Mouse (Mus musculus): ENCODE results near the gene Dst. TPM values are rescaled to one million over a fixed set of nuclear protein-coding genes. Genes with fewer than 3 reads are reported as not detected.

Dst gene
- polyA plus RNA-seq, 1 experiment from 2014 or later = 24.4 TPM

DNA sequence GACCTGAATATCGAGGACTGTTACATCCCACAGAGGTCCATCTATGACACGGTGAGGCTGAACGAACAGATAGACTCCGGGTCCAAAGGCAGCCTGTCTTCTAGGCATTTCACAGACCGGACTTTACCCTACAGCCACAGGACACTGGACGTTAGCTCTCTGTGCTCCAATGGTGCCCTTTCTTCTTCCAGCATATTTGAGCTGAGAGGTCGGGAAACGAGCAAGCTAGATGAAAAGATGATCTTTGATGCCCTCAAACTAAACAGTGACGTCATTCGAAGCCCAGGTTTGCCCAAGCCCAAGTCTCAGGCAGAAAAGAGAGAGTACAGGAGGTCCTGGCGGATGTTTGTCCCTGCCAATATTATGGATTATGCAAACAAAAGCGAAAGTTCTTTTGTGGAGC, 329.7 kb downstream of the Dst start:
- Histone ChIP-seq H3K4me2 (0 out of 2 replicates have a peak overlapping the region, but pooled peaks have one; percentile 89), H3K4me1 (peaks cover 19% of the 10 kb centered on the region), H3K36me3 (no peaks in the 10 kb centered on the region), H3K9me3 (no peaks in the 10 kb centered on the region), H3K27me3 (no peaks in the 10 kb centered on the region), H3K4me3 (0 out of 2 replicates have a peak overlapping the region, but pooled peaks have one; percentile 51), H3K9ac (no peak overlapping the region), H3K27ac (no peak overlapping the region)
- 83% methylated on average over 12 of the region's 12 CpGs for WGBS
- no peak for ATAC-seq (ENCODE audit: insufficient number of reproducible peaks, low FRiP score, low TSS enrichment, low read depth)

DNA sequence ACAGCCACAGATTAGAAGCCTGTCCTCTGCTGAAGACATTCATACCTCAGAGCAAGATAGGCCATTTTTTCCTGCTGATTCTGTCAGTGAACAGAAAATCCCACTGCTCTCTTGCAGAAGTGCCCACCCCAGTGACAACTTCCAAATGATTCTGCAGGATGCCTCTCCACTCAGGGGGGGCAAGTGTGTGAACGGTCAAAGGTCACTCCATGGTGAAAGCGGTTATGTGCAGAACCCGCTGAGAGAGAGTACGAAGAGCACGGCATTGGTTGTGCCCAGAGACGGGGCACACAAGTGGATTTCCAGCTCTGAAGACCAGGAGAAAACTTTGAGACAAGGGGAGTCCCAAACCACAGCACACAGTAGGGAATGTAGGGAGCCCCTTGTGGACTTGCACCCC, 330.2 kb downstream of the Dst start:
- Histone ChIP-seq H3K9ac (no peak overlapping the region), H3K4me3 (no peak overlapping the region), H3K36me3 (peaks cover 5% of the 10 kb centered on the region), H3K9me3 (no peaks in the 10 kb centered on the region), H3K27me3 (no peaks in the 10 kb centered on the region), H3K4me1 (peaks cover 19% of the 10 kb centered on the region), H3K4me2 (no peak overlapping the region), H3K27ac (no peak overlapping the region)
- WGBS = 90% methylated on average over 6 of the region's 6 CpGs
- no peak for ATAC-seq (ENCODE audit: insufficient number of reproducible peaks, low FRiP score, low TSS enrichment, low read depth)

DNA sequence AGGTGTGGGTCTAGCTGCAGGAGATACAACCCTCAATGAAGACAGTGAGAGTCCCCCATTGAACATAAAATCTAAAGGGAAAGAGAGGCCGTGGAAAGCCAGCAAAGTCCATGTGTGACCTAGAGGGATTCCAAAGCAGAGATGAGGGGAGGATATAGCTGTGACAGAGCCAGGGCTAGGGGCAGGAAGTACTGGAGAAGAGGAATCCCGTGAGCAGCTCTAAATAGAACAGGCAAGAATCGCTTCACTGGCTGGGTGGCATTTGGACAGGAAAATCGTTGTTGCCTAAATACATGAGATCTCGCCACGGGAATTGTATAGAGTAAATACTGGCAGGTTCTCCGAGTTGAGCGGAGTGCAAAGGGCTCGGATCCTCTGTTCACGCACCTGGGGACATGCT, 336.7 kb downstream of the Dst start:
- H3K36me3 ChIP-seq = peaks cover 45% of the 10 kb centered on the region

DNA sequence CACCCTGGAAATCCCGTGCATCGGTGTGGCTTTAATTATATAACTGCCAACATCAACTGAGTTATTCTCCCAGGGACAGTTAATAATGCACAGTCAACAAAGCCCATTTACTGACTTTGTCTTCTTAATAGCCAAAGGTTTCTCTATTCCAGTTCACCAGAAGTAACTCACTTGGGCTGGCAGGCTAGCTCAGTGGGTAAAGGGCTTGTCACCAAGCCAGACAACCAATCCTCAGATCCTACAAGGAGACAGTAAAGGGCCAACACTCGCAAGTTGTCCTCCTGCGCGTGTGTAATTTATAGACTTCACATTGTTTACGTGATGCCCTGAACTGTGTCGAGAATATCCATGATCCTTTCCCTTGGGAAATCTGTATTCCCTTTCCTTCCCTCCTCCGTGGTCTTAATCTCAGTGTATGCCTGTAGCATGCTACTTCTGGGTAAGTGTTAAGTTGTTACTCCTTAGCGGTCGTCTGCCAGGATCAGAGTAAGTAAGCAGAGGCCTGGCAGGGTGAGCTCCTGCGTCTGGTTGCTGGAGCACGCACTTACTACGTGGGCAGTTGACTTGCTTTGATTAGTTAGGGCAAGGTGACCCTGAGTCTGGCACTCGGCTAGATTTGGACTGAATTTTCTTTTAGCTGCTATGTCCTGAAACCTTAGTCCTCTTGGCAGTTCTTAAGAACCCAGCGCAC, 338.1 kb downstream of the Dst start:
- Histone ChIP-seq H3K27ac (no peak overlapping the region), H3K27me3 (no peaks in the 10 kb centered on the region), H3K9ac (no peak overlapping the region), H3K36me3 (peaks cover 48% of the 10 kb centered on the region), H3K4me1 (no peaks in the 10 kb centered on the region), H3K4me3 (no peak overlapping the region), H3K9me3 (no peaks in the 10 kb centered on the region), H3K4me2 (no peak overlapping the region)
- 84% methylated on average over 15 of the region's 15 CpGs for WGBS
- no peak for ATAC-seq (ENCODE audit: insufficient number of reproducible peaks, low FRiP score, low TSS enrichment, low read depth)

More for the DNA sequence above, 336.7 kb downstream of the Dst start:
- Histone ChIP-seq H3K27ac (no peak overlapping the region), H3K27me3 (no peaks in the 10 kb centered on the region), H3K4me2 (no peak overlapping the region), H3K4me1 (no peaks in the 10 kb centered on the region), H3K9ac (no peak overlapping the region), H3K4me3 (no peak overlapping the region), H3K9me3 (no peaks in the 10 kb centered on the region)
- WGBS = 84% methylated on average over 10 of the region's 10 CpGs
- no peak for ATAC-seq (ENCODE audit: insufficient number of reproducible peaks, low FRiP score, low TSS enrichment, low read depth)

DNA sequence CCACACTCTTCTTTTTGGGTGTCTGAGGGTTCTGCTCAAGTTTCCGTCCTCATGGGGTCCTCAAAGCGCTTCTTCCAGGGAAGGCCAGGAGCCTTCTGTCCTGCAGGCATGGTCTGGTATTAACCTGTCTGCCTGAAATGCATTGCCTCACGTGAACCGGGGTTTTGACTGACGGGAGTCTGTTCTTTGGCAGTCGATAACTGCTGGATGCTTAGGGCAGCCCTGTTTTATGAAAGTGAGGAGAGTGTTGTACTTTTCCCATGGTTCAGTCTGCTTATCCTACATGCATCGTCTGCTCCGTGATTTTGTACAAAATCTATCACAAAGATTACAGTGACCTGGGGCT, 338.6 kb downstream of the Dst start:
- no peak overlapping the region for H3K4me2 ChIP-seq
- 90% methylated on average over 8 of the region's 8 CpGs for WGBS
- H3K27ac ChIP-seq = no peak overlapping the region
- no peaks in the 10 kb centered on the region for H3K27me3 ChIP-seq
- no peaks in the 10 kb centered on the region for H3K4me1 ChIP-seq
- no peak overlapping the region for H3K4me3 ChIP-seq
- ATAC-seq (ENCODE audit: insufficient number of reproducible peaks, low FRiP score, low TSS enrichment, low read depth) = no peak
- H3K9ac ChIP-seq = no peak overlapping the region
- H3K36me3 ChIP-seq = peaks cover 51% of the 10 kb centered on the region
- H3K9me3 ChIP-seq = no peaks in the 10 kb centered on the region

DNA sequence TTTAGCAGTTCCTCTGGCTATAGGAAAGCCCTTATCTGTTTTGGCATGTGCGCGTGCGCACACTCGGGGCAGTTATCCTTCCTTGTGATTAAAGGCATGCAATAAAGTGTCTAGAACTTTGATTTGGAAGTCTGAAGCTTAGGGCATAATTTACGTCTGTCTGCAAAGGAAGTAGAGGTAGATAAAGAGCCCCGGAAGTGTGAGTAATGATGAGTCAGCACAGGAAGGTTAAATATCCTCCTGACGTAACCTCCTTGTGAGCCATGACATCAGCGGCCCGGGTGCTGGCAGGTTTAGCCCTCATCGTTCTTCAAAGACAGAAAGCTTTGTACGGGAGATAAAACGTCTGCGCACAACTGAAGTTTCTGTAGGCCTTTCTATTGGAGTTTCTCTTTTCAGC, 343.1 kb downstream of the Dst start:
- no peak overlapping the region for H3K4me2 ChIP-seq
- no peak overlapping the region for H3K9ac ChIP-seq
- 78% methylated on average over 13 of the region's 13 CpGs for WGBS
- no peaks in the 10 kb centered on the region for H3K4me1 ChIP-seq
- H3K27ac ChIP-seq = no peak overlapping the region
- H3K27me3 ChIP-seq = no peaks in the 10 kb centered on the region
- peaks cover 42% of the 10 kb centered on the region for H3K36me3 ChIP-seq
- no peak overlapping the region for H3K4me3 ChIP-seq
- ATAC-seq (ENCODE audit: insufficient number of reproducible peaks, low FRiP score, low TSS enrichment, low read depth) = no peak
- H3K9me3 ChIP-seq = no peaks in the 10 kb centered on the region

DNA sequence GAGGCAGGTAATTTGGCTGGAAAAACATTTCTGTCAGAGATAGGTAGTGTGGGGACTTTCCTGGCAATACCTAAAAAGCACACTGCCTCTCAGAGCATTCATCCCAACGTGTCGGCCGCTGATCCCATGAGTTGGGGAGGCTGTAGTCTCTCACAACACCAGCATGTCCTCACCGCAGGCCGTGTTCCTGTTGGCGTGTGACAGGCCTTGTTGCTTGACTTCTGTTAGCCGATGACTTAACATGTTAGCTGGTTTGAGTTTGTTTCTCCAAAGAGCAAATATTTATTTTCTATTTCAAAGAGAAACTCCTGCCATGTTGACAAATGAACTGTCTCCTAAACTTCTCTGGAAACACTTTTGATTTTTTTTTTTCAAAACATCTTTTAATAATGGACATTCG, 344.2 kb downstream of the Dst start:
- no peaks in the 10 kb centered on the region for H3K9me3 ChIP-seq
- H3K27ac ChIP-seq = no peak overlapping the region
- H3K4me2 ChIP-seq = no peak overlapping the region
- no peaks in the 10 kb centered on the region for H3K27me3 ChIP-seq
- H3K4me3 ChIP-seq = no peak overlapping the region
- no peaks in the 10 kb centered on the region for H3K4me1 ChIP-seq
- H3K9ac ChIP-seq = no peak overlapping the region
- 92% methylated on average over 8 of the region's 8 CpGs for WGBS
- H3K36me3 ChIP-seq = peaks cover 43% of the 10 kb centered on the region
- no peak for ATAC-seq (ENCODE audit: insufficient number of reproducible peaks, low FRiP score, low TSS enrichment, low read depth)

DNA sequence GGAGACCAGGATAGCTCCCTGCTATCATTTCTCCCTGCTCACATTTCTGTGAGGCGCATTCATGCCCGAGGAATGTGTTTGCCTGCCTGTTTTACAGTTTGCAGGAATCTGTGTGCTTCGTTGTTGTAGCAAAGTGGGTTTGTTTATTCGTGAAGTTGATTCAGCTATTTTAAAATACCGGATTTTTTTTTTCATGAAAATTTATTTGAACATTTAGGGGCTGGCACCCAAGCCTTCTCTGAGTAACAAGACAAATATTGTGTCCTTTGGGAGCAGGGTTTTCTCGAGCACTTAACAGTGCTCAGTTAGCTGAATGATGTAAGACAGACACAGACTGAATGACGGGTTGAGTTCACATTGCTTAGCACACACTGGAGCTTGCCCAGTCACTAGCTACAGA, 345.9 kb downstream of the Dst start:
- no peak overlapping the region for H3K4me2 ChIP-seq
- whole genome bisulfite sequencing = 73% methylated on average over 7 of the region's 7 CpGs
- H3K27ac ChIP-seq = no peak overlapping the region
- peaks cover 46% of the 10 kb centered on the region for H3K36me3 ChIP-seq
- no peak overlapping the region for H3K4me3 ChIP-seq
- H3K4me1 ChIP-seq = no peaks in the 10 kb centered on the region
- no peaks in the 10 kb centered on the region for H3K27me3 ChIP-seq
- no peak overlapping the region for H3K9ac ChIP-seq
- H3K9me3 ChIP-seq = no peaks in the 10 kb centered on the region
- ATAC-seq (ENCODE audit: insufficient number of reproducible peaks, low FRiP score, low TSS enrichment, low read depth) = no peak

DNA sequence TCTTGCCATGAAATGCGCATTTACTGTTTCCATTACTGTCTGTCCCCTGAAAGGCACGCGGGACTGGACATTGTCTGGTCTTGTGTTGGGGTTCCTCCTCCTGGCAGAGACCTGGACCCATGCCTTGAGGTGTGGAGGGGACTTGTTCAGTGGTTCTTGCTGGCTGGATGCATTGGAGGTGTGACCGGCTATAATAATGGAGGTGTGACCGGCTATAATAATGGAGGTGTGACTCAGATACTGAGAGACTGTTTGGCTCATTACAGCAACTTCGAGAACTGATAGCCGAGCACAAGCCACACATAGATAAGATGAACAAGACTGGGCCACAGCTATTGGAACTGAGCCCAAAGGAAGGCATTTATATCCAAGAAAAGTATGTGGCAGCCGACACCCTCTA, 351.9 kb downstream of the Dst start:
- Histone ChIP-seq H3K27ac (no peak overlapping the region), H3K4me3 (no peak overlapping the region), H3K4me1 (no peaks in the 10 kb centered on the region), H3K4me2 (no peak overlapping the region), H3K9ac (no peak overlapping the region), H3K9me3 (no peaks in the 10 kb centered on the region), H3K27me3 (no peaks in the 10 kb centered on the region), H3K36me3 (peaks cover 66% of the 10 kb centered on the region)
- ATAC-seq (ENCODE audit: insufficient number of reproducible peaks, low FRiP score, low TSS enrichment, low read depth) = no peak
- 88% methylated on average over 8 of the region's 8 CpGs for WGBS

DNA sequence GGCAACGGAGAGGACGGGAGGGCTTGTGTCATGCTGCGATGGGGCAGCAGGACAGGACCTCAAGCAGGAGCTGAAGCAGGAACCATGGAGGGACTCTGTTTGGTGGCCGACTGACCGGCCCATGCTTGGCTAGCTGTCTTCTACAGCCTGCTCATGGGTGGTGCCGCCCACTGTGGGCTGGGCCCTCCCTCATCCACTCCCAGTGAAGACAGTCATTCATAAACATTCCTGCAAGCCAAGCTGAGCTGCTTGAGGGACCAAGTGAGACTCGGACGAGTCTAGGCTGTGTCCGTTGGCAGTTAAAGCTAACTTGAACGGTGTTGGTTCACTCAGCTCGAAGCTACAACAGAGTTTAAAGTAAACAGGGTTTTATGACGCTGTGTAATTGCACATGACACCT, 353.0 kb downstream of the Dst start:
- H3K36me3 ChIP-seq = peaks cover 68% of the 10 kb centered on the region
- ATAC-seq (ENCODE audit: insufficient number of reproducible peaks, low FRiP score, low TSS enrichment, low read depth) = no peak
- H3K4me2 ChIP-seq = no peak overlapping the region
- WGBS = 74% methylated on average over 12 of the region's 12 CpGs
- no peaks in the 10 kb centered on the region for H3K4me1 ChIP-seq
- H3K4me3 ChIP-seq = no peak overlapping the region
- no peaks in the 10 kb centered on the region for H3K9me3 ChIP-seq
- no peaks in the 10 kb centered on the region for H3K27me3 ChIP-seq
- H3K27ac ChIP-seq = no peak overlapping the region
- H3K9ac ChIP-seq = no peak overlapping the region

DNA sequence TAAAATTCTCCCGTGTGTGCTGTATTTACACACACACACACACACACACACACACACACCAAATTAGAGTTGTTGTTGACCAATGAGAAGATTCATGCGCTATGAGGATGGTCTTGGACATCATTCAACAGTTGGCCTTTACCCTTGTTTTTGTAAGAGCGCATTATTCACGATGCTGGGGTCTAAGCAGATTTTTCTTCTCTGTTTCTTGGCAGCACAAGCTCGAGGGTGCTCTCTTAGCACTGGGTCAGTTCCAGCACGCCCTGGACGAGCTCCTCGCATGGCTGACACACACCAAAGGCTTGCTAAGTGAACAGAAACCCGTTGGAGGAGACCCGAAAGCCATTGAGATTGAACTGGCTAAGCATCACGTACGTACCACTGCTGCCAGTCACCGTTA, 360.5 kb downstream of the Dst start:
- no peaks in the 10 kb centered on the region for H3K9me3 ChIP-seq
- no peaks in the 10 kb centered on the region for H3K27me3 ChIP-seq
- peaks cover 64% of the 10 kb centered on the region for H3K36me3 ChIP-seq
- 79% methylated on average over 13 of the region's 13 CpGs for WGBS
- ATAC-seq (ENCODE audit: insufficient number of reproducible peaks, low FRiP score, low TSS enrichment, low read depth) = no peak
- H3K4me3 ChIP-seq = no peak overlapping the region
- no peak overlapping the region for H3K4me2 ChIP-seq
- no peak overlapping the region for H3K9ac ChIP-seq
- H3K4me1 ChIP-seq = no peaks in the 10 kb centered on the region
- H3K27ac ChIP-seq = no peak overlapping the region

DNA sequence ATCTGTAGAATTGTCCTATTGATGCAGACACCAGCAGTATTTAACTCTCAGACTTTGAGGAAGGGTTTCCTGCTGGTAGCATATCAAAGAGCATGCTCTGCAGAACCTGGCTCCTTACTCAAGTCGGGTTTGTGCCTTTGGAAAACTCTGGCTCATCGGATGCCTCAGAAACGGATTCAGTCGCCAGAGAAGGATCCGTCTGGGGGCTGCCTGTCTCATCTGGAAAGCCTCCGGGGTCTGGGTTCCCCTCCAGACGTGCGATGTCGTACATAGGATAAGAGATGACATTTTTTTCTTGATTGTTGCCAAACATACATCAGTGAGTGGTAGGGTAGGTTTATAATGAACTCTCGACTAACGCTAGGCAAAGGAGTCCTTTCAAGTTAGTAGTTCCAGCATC, 361.6 kb downstream of the Dst start:
- H3K27me3 ChIP-seq = no peaks in the 10 kb centered on the region
- no peaks in the 10 kb centered on the region for H3K4me1 ChIP-seq
- 84% methylated on average over 11 of the region's 11 CpGs for WGBS
- H3K27ac ChIP-seq = no peak overlapping the region
- H3K9me3 ChIP-seq = no peaks in the 10 kb centered on the region
- no peak for ATAC-seq (ENCODE audit: insufficient number of reproducible peaks, low FRiP score, low TSS enrichment, low read depth)
- no peak overlapping the region for H3K4me2 ChIP-seq
- no peak overlapping the region for H3K9ac ChIP-seq
- no peak overlapping the region for H3K4me3 ChIP-seq
- peaks cover 60% of the 10 kb centered on the region for H3K36me3 ChIP-seq

DNA sequence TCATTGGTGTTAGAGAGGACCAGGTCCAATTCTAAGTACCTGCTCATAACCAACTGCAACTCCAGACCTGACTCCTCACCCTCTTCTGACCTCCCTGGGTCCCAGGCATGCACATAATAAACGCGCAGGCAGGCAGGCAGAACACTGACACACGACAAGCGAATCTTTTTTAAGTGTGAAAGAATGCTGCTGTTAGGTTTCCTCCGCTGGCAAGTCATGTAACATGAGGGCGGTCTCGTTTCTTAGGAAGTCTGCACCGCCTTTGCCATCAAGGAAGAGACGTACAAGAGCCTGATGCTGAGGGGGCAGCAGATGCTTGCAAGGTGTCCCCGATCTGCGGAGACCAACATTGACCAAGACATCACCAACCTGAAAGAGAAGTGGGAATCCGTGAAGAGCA, 365.9 kb downstream of the Dst start:
- no peaks in the 10 kb centered on the region for H3K9me3 ChIP-seq
- H3K4me2 ChIP-seq = no peak overlapping the region
- 91% methylated on average over 12 of the region's 12 CpGs for WGBS
- ATAC-seq (ENCODE audit: insufficient number of reproducible peaks, low FRiP score, low TSS enrichment, low read depth) = no peak
- no peak overlapping the region for H3K9ac ChIP-seq
- no peaks in the 10 kb centered on the region for H3K4me1 ChIP-seq
- no peaks in the 10 kb centered on the region for H3K27me3 ChIP-seq
- no peak overlapping the region for H3K27ac ChIP-seq
- H3K4me3 ChIP-seq = no peak overlapping the region
- peaks cover 72% of the 10 kb centered on the region for H3K36me3 ChIP-seq
